Mouse (Mus musculus): Measurements from ENCODE around the gene Tmem186. TPM values are rescaled to one million over a fixed set of nuclear protein-coding genes. Genes with fewer than 3 reads are reported as not detected.

Gene Tmem186
- polyA plus RNA-seq, 1 experiment from 2014 or later: 22.8 TPM

DNA sequence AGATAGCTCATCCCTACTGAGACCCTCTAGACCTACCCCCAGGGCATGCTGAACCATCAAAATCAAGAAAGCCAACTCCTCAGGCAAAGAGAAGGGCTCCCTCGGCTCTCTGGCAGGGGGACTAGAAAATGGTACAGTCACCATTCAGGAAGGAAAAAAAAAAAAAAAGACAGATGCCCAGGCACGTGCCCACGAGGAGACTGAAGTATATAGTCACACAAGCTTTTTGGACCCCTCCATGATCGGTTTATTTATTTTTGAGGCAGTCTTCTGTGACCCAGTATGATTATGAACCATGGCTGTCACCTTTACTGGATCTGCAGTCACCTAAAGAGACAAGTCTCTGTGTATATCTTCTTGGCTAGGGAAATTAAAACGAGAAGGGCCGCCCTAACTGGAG, 35.8 kb upstream of the Tmem186 start:
- Histone ChIP-seq H3K36me3 (peaks cover 11% of the 10 kb centered on the region; the same call in 1 of the 2 replicates), H3K27me3 (ENCODE audit: insufficient read depth, poor library complexity, severe bottlenecking) (peaks cover 17% of the 10 kb centered on the region), H3K4me1 (replicated peaks) (peaks cover 40% of the 10 kb centered on the region), H3K9me3 (no peaks in the 10 kb centered on the region), H3K27ac (no peak overlapping the region), H3K4me3 (no peak overlapping the region)
- WGBS: 75% methylated on average over 6 of the region's 6 CpGs
- DNase-seq (ENCODE audit: low spot score): no peak

DNA sequence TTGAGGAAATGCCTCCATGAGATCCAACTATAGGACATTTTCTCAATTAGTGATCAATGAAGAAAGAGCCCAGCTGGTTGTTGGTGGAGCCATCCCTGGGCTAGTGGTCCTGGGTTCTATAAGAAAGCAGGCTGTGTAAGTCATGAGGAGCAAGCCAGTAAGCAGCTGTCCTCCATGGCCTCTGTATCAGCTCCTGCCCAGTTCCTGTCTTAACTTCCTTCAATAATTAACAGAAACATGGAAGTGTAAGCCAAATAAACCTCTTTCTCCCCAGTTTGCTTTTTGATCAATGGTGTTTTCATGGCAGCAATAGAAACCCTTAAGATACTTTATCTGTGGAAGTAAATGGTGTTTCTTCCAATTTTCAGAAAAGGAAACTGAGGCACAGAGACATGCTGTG, 35.3 kb upstream of the Tmem186 start:
- no peaks in the 10 kb centered on the region for H3K9me3 ChIP-seq
- H3K4me3 ChIP-seq: no peak overlapping the region
- peaks cover 16% of the 10 kb centered on the region for H3K36me3 ChIP-seq
- no peak for DNase-seq (ENCODE audit: low spot score)
- H3K27me3 ChIP-seq (ENCODE audit: insufficient read depth, poor library complexity, severe bottlenecking): peaks cover 17% of the 10 kb centered on the region
- no peak overlapping the region for H3K27ac ChIP-seq
- H3K4me1 ChIP-seq (replicated peaks): peaks cover 45% of the 10 kb centered on the region

DNA sequence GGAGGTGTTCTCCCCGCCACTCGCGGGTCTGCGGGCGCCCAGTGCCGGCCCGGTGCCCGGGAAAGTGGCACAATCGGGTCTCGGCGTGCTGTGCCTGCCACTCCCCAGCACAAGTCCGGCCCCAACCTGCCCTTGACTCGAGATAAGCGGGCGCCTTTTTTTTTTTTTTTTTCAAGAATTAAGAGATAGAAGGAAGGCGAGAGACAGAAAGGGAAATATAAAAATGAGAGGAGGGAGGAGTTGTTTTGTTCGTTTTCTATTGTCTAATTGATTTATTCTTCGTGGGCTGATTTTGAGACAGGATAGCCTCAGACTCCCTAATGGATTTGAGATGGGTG, 34.8 kb upstream of the Tmem186 start:
- peaks cover 50% of the 10 kb centered on the region for H3K4me1 ChIP-seq (replicated peaks)
- H3K27ac ChIP-seq: peak overlapping the region; percentile 93
- peak overlapping the region; percentile 78 for H3K4me3 ChIP-seq
- no peaks in the 10 kb centered on the region for H3K9me3 ChIP-seq
- H3K27me3 ChIP-seq (ENCODE audit: insufficient read depth, poor library complexity, severe bottlenecking): peaks cover 17% of the 10 kb centered on the region
- peaks cover 21% of the 10 kb centered on the region for H3K36me3 ChIP-seq
- no peak for DNase-seq (ENCODE audit: low spot score)
- under 1% methylated on average over 18 of the region's 18 CpGs for WGBS

DNA sequence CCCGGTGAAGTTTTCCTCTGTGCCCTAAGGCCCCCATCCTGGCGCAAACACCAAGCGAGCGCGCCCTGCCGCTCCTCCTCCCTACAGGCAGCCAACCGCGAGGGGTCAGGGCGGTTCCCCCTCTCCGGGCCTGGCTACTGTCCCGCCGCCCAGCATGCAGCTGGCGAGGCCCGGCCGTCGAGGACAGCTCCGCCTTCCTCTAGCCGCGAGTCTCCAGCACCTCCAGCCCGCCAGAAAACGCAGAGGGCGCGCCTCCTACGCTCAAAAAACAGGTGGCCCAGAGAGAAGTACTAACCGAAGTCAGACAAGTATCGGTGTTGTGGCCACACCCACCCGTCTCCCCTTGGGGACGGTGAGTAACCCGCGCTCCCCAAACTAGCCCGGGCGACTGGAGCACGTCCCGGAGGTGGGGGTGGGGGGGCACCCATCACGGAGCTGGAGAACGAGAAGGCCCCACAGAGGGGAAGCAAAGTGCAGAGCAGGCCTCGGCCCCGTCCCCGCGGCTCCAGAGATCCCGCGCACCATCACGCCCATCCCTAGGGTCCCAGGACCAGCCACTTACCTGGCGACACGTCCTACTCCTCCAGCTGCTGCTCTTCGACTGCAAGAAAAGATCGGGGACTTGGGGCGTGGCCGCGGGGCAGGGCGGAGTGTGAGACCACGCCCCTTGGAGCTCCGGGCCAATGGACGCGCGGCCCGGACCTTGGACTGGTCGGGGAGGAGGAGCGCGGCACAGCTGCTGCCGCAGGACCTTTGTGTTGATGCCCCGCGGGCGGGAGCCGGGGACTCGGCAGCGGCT, 34.2 kb upstream of the Tmem186 start, which contains the start of gene Carhsp1:
Carhsp1 (minus strand) TSS at position 605 of the 799 bp plus-strand sequence.
- H3K4me1 ChIP-seq (replicated peaks): peaks cover 55% of the 10 kb centered on the region
- DNase-seq (ENCODE audit: low spot score): peak; percentile 96
- under 1% methylated on average over 67 of the region's 67 CpGs for WGBS
- peak within 1 kb of the TSS; percentile 93 for H3K27ac ChIP-seq
- no peaks in the 10 kb centered on the region for H3K9me3 ChIP-seq
- peak within 1 kb of the TSS; percentile 78 for H3K4me3 ChIP-seq
- H3K36me3 ChIP-seq: peaks cover 26% of the 10 kb centered on the region
- peaks cover 17% of the 10 kb centered on the region for H3K27me3 ChIP-seq (ENCODE audit: insufficient read depth, poor library complexity, severe bottlenecking)

DNA sequence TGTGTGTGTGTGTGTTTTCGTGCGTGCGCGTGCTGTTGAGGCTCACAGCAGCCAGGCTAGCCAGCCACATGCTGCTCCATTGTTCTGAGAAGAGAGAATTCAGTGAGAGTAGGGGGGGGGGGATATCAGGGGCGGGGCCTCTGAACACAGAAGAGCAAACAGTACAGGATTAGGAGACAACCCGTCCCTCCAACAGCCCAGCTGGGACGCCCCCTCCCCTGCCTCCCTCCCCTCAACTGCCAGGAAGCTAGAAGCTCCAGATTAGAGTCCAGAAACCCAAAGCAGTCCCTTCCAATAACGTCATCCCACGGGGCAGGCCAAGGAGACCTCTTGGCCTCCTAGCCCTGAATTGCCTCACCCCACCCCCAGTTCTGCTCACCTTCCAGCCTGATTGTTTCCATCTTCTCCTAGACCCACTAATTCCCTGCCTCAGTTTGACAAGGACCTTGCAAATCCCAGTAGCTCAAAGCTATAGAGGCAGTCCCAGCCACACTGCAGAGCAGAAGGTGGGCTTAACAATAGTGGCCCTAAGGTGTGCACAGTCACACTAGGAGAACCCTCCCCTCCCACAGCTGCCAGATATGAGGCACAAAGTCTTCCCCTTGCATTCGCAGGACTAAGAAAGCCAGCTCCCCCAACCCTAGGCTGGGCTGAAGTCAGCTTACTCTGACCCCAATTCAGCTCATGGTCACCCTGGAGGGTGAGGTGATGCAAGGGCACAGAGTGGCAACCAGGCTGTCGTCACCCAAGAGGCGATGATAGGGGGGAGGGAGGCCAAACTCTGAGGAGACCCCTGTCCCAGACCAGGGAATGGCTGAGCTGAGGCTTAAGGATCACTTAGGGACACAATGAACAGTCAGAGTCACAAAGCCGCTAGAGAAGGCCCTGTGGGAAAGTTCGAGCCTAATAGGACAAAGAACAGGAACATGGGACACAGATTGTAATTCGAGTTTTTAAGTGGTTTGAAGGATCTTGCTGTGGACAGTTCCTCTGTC, 32.8 kb upstream of the Tmem186 start:
- peaks cover 17% of the 10 kb centered on the region for H3K27me3 ChIP-seq (ENCODE audit: insufficient read depth, poor library complexity, severe bottlenecking)
- peaks cover 67% of the 10 kb centered on the region for H3K4me1 ChIP-seq (replicated peaks)
- H3K4me3 ChIP-seq: peak overlapping the region; percentile 78
- H3K36me3 ChIP-seq: peaks cover 39% of the 10 kb centered on the region
- H3K27ac ChIP-seq: peak overlapping the region; percentile 93
- WGBS: 4% methylated on average over 15 of the region's 15 CpGs
- peak; percentile 79 for DNase-seq (ENCODE audit: low spot score)
- no peaks in the 10 kb centered on the region for H3K9me3 ChIP-seq

DNA sequence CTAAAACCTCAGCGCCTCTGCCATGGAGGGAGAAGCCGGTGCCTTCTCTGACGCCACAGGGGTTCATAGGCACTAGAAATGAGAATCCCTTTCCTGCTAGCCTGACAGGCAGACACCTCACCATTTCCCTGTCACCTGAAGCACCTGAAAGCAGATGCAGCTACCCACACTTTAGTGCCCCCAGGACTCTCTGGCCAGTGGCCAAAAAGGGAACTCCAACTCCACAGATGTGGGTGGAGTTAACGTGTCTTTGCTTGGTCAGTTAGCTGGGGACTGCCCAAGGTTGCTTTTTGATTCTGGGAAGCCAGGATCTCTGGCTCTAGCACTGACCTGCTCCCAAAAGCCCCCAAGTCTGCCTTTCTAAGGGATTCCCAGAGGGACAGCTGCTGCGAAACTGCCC, 31.9 kb upstream of the Tmem186 start:
- no peak for DNase-seq (ENCODE audit: low spot score)
- peak overlapping the region; percentile 93 for H3K27ac ChIP-seq
- H3K36me3 ChIP-seq: peaks cover 46% of the 10 kb centered on the region
- no peaks in the 10 kb centered on the region for H3K9me3 ChIP-seq
- 58% methylated on average over 5 of the region's 5 CpGs for WGBS
- peaks cover 70% of the 10 kb centered on the region for H3K4me1 ChIP-seq (replicated peaks)
- peaks cover 17% of the 10 kb centered on the region for H3K27me3 ChIP-seq (ENCODE audit: insufficient read depth, poor library complexity, severe bottlenecking)
- H3K4me3 ChIP-seq: peak overlapping the region; percentile 78

DNA sequence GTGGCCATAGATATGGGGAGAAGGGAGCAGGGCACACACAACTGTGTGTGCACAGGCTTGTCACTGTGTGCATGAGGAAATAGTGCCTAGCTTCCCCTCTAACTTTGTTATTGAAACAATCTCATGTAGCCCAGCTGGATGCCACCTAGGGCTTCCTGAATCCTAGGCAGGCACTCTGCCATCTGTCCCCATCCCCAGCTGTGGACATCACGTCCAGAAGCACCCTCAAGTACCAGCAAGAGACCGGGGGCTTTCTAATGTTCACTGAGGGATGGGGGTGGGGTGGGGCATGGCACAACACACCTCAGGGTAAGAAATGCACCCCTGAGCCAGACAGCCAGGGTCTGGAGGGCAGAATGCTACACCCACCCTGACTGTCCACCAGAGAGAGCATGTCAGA, 30.9 kb upstream of the Tmem186 start:
- Histone ChIP-seq H3K9me3 (no peaks in the 10 kb centered on the region), H3K36me3 (peaks cover 57% of the 10 kb centered on the region), H3K27me3 (ENCODE audit: insufficient read depth, poor library complexity, severe bottlenecking) (peaks cover 10% of the 10 kb centered on the region), H3K4me3 (0 out of 2 replicates have a peak overlapping the region, but pooled peaks have one; percentile 78), H3K27ac (peak overlapping the region; percentile 93; the same call in 1 of the 2 replicates), H3K4me1 (replicated peaks) (peaks cover 73% of the 10 kb centered on the region)
- DNase-seq (ENCODE audit: low spot score): no peak
- WGBS: 86% methylated on average over 2 of the region's 2 CpGs

DNA sequence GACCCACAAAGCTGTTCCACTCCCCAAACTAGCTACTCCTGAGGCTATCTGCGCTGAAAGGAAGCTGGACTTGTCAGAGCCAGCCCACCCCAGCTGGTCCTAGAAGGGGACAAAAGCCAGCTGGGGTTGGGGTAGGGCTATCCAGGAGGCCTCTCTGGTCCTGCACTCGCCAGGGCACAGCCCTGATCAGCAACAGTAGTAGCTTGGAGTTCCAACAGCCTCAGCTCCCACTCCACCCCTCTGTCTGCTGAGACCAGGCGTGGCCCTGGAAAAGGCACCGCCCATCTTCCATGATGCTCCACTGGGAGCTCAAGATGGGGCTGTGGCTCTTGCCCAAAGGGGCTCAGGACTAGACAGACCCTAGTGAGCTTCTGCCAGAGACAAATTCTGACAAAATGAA, 30.3 kb upstream of the Tmem186 start:
- Histone ChIP-seq H3K4me1 (replicated peaks) (peaks cover 76% of the 10 kb centered on the region), H3K27me3 (ENCODE audit: insufficient read depth, poor library complexity, severe bottlenecking) (peaks cover 4% of the 10 kb centered on the region), H3K9me3 (no peaks in the 10 kb centered on the region), H3K27ac (peak overlapping the region; percentile 59), H3K4me3 (peak overlapping the region; percentile 13; the same call in 1 of the 2 replicates), H3K36me3 (peaks cover 63% of the 10 kb centered on the region)
- no peak for DNase-seq (ENCODE audit: low spot score)
- 74% methylated on average over 4 of the region's 4 CpGs for WGBS

DNA sequence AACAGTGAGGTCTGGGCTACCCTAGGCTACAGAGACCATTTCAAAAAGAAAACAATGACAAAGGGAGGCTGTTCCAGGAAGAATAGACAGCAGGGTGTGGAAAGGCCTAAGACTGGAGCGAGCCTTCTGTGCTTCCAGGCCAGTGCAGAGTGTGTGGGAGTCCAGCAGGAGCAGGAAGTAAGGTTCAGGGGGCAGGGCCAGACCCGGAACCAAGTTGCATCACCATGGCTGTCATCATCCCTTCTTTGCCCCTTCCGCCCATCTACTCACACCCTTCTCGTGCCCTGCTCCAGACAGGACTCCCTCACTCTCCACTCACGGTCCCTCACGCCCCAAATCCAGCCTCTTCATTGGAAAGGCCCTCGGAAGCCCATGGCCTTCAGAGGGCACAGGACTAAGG, 29.7 kb upstream of the Tmem186 start:
- Histone ChIP-seq H3K27ac (peak overlapping the region; percentile 59), H3K27me3 (ENCODE audit: insufficient read depth, poor library complexity, severe bottlenecking) (no peaks in the 10 kb centered on the region), H3K4me3 (no peak overlapping the region), H3K36me3 (peaks cover 68% of the 10 kb centered on the region), H3K9me3 (no peaks in the 10 kb centered on the region), H3K4me1 (replicated peaks) (peaks cover 72% of the 10 kb centered on the region)
- WGBS: 89% methylated on average over 7 of the region's 7 CpGs
- DNase-seq (ENCODE audit: low spot score): no peak

DNA sequence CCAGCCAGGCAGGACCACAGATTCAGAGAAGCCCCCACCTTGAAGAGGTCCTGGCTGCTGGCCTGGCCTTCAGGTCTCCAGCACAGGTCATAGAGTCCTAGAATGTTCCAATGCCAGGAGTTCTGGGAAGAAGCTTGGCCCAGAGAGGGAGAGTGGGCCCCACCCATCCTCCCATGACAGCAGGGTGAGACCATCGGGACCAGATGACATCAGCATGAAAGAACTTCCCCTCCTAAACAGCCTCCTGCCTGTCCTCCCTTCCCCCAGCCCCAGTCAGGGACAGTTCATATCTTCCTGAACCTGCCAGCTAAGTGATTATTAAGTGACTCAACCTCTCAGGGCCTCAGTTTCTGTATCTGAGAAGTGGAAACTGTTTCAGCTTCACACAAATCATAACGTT, 28.9 kb upstream of the Tmem186 start:
- no peaks in the 10 kb centered on the region for H3K27me3 ChIP-seq (ENCODE audit: insufficient read depth, poor library complexity, severe bottlenecking)
- H3K36me3 ChIP-seq: peaks cover 76% of the 10 kb centered on the region
- H3K4me1 ChIP-seq (replicated peaks): peaks cover 67% of the 10 kb centered on the region
- 82% methylated on average over 2 of the region's 2 CpGs for WGBS
- DNase-seq (ENCODE audit: low spot score): no peak
- H3K4me3 ChIP-seq: no peak overlapping the region
- no peak overlapping the region for H3K27ac ChIP-seq
- H3K9me3 ChIP-seq: no peaks in the 10 kb centered on the region

DNA sequence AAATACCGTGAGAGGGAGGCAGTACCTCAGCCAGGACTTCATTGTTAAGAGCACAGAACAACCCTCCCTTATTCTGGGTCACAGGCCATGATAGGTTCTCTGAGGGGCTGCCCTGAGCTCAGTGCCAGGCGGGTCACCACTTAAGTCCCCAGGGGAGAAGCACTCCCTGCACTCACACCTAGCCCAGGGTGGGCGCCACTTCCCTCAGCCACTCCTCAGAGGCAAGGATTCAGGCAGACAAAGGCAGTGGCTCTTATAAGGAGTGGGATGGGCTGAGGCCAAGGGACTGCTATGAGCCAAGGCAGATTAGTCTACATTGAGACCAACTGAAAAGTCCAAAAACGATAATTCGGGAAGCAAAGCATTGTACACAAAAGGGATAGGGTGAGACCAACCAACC, 27.9 kb upstream of the Tmem186 start:
- WGBS: 81% methylated on average over 5 of the region's 5 CpGs
- no peak overlapping the region for H3K27ac ChIP-seq
- no peak for DNase-seq (ENCODE audit: low spot score)
- no peaks in the 10 kb centered on the region for H3K9me3 ChIP-seq
- H3K36me3 ChIP-seq: peaks cover 85% of the 10 kb centered on the region
- no peaks in the 10 kb centered on the region for H3K27me3 ChIP-seq (ENCODE audit: insufficient read depth, poor library complexity, severe bottlenecking)
- peaks cover 56% of the 10 kb centered on the region for H3K4me1 ChIP-seq (replicated peaks)
- no peak overlapping the region for H3K4me3 ChIP-seq

DNA sequence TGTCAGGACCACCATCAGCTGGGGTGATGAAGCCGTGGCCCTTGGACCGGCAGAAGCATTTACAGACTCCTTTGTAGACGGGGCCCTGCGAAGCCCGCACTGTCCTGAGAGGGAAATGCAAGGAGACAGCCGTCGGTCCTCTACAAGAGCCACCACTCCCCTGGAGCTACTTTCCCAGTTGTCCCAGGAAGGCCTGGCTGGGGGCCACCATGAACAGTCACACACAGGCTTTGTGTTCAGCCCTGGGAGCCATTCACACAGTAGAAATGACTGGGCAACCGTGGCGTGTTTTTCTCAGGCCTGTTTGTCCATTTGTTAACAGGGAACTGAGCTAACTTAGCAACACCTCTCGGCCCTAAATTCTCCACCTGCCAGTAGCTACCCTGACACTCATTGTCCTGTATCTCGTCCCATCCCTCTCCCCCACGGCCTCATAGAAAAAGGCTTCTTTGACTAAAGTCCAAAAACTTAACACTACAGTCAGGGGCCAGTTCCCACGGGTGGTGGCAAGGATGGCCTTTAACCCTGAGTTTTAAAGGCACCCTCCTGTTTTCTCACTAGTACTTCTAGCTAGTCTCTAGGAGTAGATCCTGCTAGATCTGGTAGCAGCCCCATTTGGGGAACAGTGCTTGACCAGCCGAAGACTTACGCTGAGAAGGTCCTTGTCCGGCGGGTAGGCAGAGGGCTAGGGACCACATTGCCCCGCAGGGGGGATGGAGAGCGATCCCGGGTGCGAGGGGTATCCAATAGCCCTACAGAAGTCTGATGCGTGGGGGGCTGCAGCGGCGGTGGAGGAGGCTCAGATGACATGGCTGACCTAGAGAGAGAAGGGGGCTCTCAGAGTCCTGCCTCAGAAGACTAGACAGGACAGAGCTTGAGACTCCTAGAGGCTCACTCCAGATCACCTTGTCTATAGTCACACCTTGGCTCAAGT, 26.4 kb upstream of the Tmem186 start:
- no peaks in the 10 kb centered on the region for H3K27me3 ChIP-seq (ENCODE audit: insufficient read depth, poor library complexity, severe bottlenecking)
- H3K36me3 ChIP-seq: peaks cover 95% of the 10 kb centered on the region
- no peaks in the 10 kb centered on the region for H3K9me3 ChIP-seq
- H3K4me1 ChIP-seq (replicated peaks): peaks cover 41% of the 10 kb centered on the region
- 87% methylated on average over 24 of the region's 24 CpGs for WGBS
- H3K27ac ChIP-seq: no peak overlapping the region
- DNase-seq (ENCODE audit: low spot score): no peak
- H3K4me3 ChIP-seq: no peak overlapping the region
